22 mouse cellular contexts compared by ENCODE assay signal in the genomic region with DNA sequence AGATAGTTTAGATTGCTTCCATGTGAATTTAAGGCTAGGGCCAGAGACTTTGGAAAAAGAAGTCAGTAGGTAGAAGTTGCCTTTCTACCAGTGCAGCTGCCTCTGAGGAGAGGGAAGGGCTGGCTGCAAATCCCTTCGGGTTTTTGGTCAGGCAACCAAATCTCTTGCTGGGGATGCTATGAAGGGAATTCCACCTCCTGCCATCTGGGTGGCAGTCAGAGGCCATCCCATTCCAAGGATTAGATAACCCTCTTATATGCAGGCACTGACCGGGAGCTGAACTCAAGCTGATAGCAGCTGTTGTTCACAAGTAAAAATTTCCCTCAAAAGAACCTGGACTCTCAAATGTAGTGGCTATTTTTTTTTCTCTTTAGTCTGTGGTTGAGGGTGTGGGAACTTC.
A peak's percentile ranks its signal among the peaks of the same experiment; 100 is the strongest.
DNase-seq lines count a peak whose midpoint lies in the region; ATAC-seq and TF ChIP-seq lines count a peak whose summit lies in the region.
"Had no signal": no experiment of that assay in that cellular context is flagged by ENCODE, and none has a peak within 500 bp of the region (broad histone marks: within the 10 kb centered on the region; RNA-seq: fewer than 3 reads in every experiment).

No protein-coding gene starts in this region.

- H3K4me3 ChIP-seq in embryonic facial prominence, embryonic 14.5 days (ENCODE audit: low read depth, low read length), result no peak overlapping the region
- no peak overlapping the region for H3K4me3 ChIP-seq in embryonic facial prominence, embryonic 10.5 days
- no peak overlapping the region for H3K4me3 ChIP-seq in limb, embryonic 14.5 days (replicated peaks; ENCODE audit: low read length)
- H3K4me3 ChIP-seq in limb, embryonic 10.5 days, result no peak overlapping the region
- H3K4me3 ChIP-seq: embryonic facial prominence, embryonic 13.5 days; heart, embryonic 13.5 days; hindbrain, embryonic 12.5 days had no signal

- 47% methylated on average over 2 of the region's 2 CpGs for WGBS in embryonic facial prominence, embryonic 14.5 days
- WGBS in embryonic facial prominence, embryonic 10.5 days, result 55% methylated on average over 2 of the region's 2 CpGs
- 40% methylated on average over 2 of the region's 2 CpGs for WGBS in limb, embryonic 14.5 days
- WGBS in limb, embryonic 10.5 days, result 42% methylated on average over 2 of the region's 2 CpGs

- no peak for TF ChIP-seq POLR2A in limb, embryonic 14.5 days (IDR thresholded peaks at IDR 0.05; ENCODE audit: borderline replicate concordance, extremely low read depth, insufficient read depth, insufficient read length)

- H3K36me3 ChIP-seq in embryonic facial prominence, embryonic 14.5 days (ENCODE audit: control insufficient read depth, insufficient read depth, low read length), result no peaks in the 10 kb centered on the region
- no peaks in the 10 kb centered on the region for H3K36me3 ChIP-seq in embryonic facial prominence, embryonic 10.5 days (replicated peaks)
- H3K36me3 ChIP-seq in limb, embryonic 14.5 days (ENCODE audit: control insufficient read depth, insufficient read depth, low read length), result no peaks in the 10 kb centered on the region
- no peaks in the 10 kb centered on the region for H3K36me3 ChIP-seq in limb, embryonic 10.5 days
- H3K36me3 ChIP-seq: embryonic facial prominence, embryonic 13.5 days; heart, embryonic 13.5 days; hindbrain, embryonic 12.5 days had no signal

- no peak overlapping the region for H3K27ac ChIP-seq in embryonic facial prominence, embryonic 14.5 days (replicated peaks; ENCODE audit: low read depth, low read length)
- H3K27ac ChIP-seq in embryonic facial prominence, embryonic 10.5 days (replicated peaks), result no peak overlapping the region
- no peak overlapping the region for H3K27ac ChIP-seq in limb, embryonic 14.5 days (replicated peaks; ENCODE audit: low read depth, low read length)
- no peak overlapping the region for H3K27ac ChIP-seq in limb, embryonic 10.5 days
- H3K27ac ChIP-seq: embryonic facial prominence, embryonic 13.5 days; heart, embryonic 13.5 days; hindbrain, embryonic 12.5 days had no signal

- no peaks in the 10 kb centered on the region for H3K27me3 ChIP-seq in embryonic facial prominence, embryonic 14.5 days (replicated peaks; ENCODE audit: control insufficient read depth, insufficient read depth, low read length)
- no peaks in the 10 kb centered on the region for H3K27me3 ChIP-seq in embryonic facial prominence, embryonic 10.5 days (replicated peaks; ENCODE audit: low read depth, poor library complexity, severe bottlenecking)
- no peaks in the 10 kb centered on the region for H3K27me3 ChIP-seq in limb, embryonic 14.5 days (ENCODE audit: control insufficient read depth, insufficient read depth, low read length)
- H3K27me3 ChIP-seq in limb, embryonic 10.5 days (ENCODE audit: low read depth, poor library complexity, severe bottlenecking), result no peaks in the 10 kb centered on the region
- H3K27me3 ChIP-seq: CH12.LX; embryonic facial prominence, embryonic 13.5 days; heart, embryonic 13.5 days; hindbrain, embryonic 12.5 days had no signal

- H3K9me3 ChIP-seq in embryonic facial prominence, embryonic 14.5 days (ENCODE audit: control insufficient read depth, low read length), result 0 out of 2 replicates have a peak, but pooled peaks cover under 1% of the 10 kb centered on the region
- no peaks in the 10 kb centered on the region for H3K9me3 ChIP-seq in embryonic facial prominence, embryonic 10.5 days
- H3K9me3 ChIP-seq in limb, embryonic 14.5 days (ENCODE audit: control insufficient read depth, low read length), result no peaks in the 10 kb centered on the region
- no peaks in the 10 kb centered on the region for H3K9me3 ChIP-seq in limb, embryonic 10.5 days (replicated peaks)
- H3K9me3 ChIP-seq: embryonic facial prominence, embryonic 13.5 days; heart, embryonic 13.5 days; hindbrain, embryonic 12.5 days had no signal

- H3K4me2 ChIP-seq in embryonic facial prominence, embryonic 14.5 days (ENCODE audit: low read depth, low read length), result no peak overlapping the region
- no peak overlapping the region for H3K4me2 ChIP-seq in limb, embryonic 14.5 days (replicated peaks; ENCODE audit: low read depth, low read length, severe bottlenecking)
- H3K4me2 ChIP-seq: embryonic facial prominence, embryonic 13.5 days; heart, embryonic 13.5 days; hindbrain, embryonic 12.5 days had no signal

- 0 out of 2 replicates have a peak, but pooled peaks have one; percentile 34 for ATAC-seq in embryonic facial prominence, embryonic 14.5 days (ENCODE audit: low read depth)
- ATAC-seq in limb, embryonic 14.5 days (ENCODE audit: low FRiP score, low read depth), result peak; percentile 51; the same call in 1 of the 2 replicates
- ATAC-seq: forebrain, embryonic 14.5 days; hindbrain, embryonic 16.5 days; inflammation-experienced regulatory T-cells, adult 6 months; intestine, postnatal 0 days had no signal

- peaks cover 16% of the 10 kb centered on the region for H3K4me1 ChIP-seq in embryonic facial prominence, embryonic 14.5 days (ENCODE audit: control insufficient read depth, insufficient read depth, low read length)
- H3K4me1 ChIP-seq in embryonic facial prominence, embryonic 10.5 days, result peaks cover 28% of the 10 kb centered on the region
- H3K4me1 ChIP-seq in limb, embryonic 14.5 days (ENCODE audit: control insufficient read depth, insufficient read depth, low read length), result peaks cover 4% of the 10 kb centered on the region; the same call in 1 of the 2 replicates
- no peaks in the 10 kb centered on the region; the same call in 1 of the 2 replicates for H3K4me1 ChIP-seq in limb, embryonic 10.5 days

- peak; percentile 80 for DNase-seq in embryonic facial prominence, embryonic 14.5 days (ENCODE audit: low spot score)
- no peak for DNase-seq in embryonic facial prominence, embryonic 10.5 days (ENCODE audit: low spot score)
- DNase-seq in limb, embryonic 14.5 days (ENCODE audit: low spot score), result peak; percentile 57
- no peak for DNase-seq in limb, embryonic 10.5 days (ENCODE audit: low spot score)
- peak; percentile 82 for DNase-seq in Muller cell, postnatal 12 days (ENCODE audit: inconsistent ontology term)
- peak; percentile 35 for DNase-seq in mesoderm, embryonic 11.5 days (ENCODE audit: low read depth, low spot score)
- DNase-seq in layer of hippocampus, postnatal 25 days (ENCODE audit: extremely low spot score in 1 of 2, low spot score in 1 of 2), result no peak
- DNase-seq in thymus, postnatal 25 days, result no peak
- DNase-seq: adrenal gland, adult 8-10 months; adrenal gland, postnatal 36 days; cerebellum, adult 8-10 months; cerebellum, postnatal 25 days; gastrocnemius, postnatal 10 days; heart, postnatal 4 days had no signal

- no peak overlapping the region for H3K9ac ChIP-seq in embryonic facial prominence, embryonic 14.5 days (ENCODE audit: low read depth, low read length)
- H3K9ac ChIP-seq in limb, embryonic 14.5 days (ENCODE audit: low read depth, low read length, severe bottlenecking), result no peak overlapping the region
- H3K9ac ChIP-seq: embryonic facial prominence, embryonic 13.5 days; heart, embryonic 13.5 days; hindbrain, embryonic 12.5 days had no signal

Comparison
In these comparisons a context has a peak if more than half of its experiments do, and no peak if none do; other contexts are left out.
1. DNase-seq: peak in embryonic facial prominence, embryonic 14.5 days (single experiment), limb, embryonic 14.5 days (single experiment), Muller cell, postnatal 12 days (single experiment) and mesoderm, embryonic 11.5 days (single experiment); none in embryonic facial prominence, embryonic 10.5 days (single experiment), limb, embryonic 10.5 days (single experiment), layer of hippocampus, postnatal 25 days (0 of 2) and thymus, postnatal 25 days (single experiment).